Mouse (Mus musculus) lung, postnatal 25 days (tissue): ENCODE results near the gene Wrnip1.
A peak's percentile ranks its signal among the peaks of the same experiment; 100 is the strongest.
"Not testable (repeated sequence)": the region's sequence is repeated elsewhere in the genome, so short reads cannot be mapped to it uniquely, and the experiment has no call there.

Source experiments
- DNase-seq: peaks from one replicate; pipeline ENCODE4 v3.0.0; 2022; ENCODE audit warnings: low spot score

The Wrnip1 gene

DNA sequence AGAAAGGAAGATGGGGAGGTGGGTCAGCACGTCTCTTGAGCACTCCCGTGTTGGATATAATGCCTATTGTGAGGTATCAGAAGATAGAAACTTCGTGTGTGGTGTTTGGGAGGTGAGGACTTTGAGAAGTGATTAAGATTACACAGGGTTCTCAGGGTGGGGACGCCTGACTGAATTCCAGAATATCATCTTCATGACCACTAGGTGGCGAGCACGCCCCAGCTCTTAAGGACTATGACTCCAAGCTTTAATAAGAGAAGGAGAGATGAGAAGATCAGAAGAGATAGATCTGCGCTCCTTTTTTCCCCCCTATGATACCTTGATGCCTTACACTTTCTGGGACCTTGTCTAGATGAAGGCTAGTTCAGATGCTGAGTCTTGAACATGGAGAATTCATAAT is 50.1 kb downstream of the Wrnip1 start:
- peak; percentile 53 for DNase-seq

DNA sequence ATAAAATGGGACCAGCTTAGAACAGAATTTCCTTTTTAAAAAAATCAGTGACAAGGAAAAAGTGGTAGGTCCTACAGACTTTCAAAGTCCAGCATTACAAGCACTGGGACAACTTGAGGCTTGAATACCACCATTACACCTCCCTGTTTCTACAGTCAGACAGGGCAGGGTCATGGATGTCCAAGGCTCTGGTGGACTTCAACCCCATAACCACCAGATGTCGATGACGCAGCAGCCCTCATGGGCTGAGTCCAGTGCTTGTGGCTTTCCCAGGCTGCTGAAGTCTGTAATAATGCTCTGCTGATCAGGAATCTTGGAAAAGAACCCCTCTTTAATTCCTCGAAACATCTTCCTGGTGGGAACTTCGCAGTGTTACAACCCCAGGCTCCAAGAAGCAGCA is 50.7 kb downstream of the Wrnip1 start:
- DNase-seq: no peak

DNA sequence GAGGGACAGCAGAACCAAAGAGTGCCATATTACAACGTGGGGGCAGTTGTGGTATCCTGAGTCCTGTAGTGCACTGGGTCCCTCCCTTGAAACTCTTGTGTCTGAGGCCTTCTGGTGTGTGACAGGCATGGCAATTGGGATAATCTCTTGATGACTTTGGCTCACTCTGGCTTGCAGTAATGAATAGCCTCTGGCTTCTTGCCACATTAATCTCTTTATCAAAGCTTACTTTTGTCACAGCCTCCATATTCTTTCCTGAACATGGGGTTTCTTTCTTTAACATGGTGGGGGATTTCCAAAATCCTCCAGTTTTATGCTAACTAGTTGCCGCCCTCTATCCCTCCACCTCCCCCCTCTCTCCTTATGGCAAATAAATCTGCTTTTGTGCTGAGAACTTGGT is 51.2 kb downstream of the Wrnip1 start:
- no peak for DNase-seq

DNA sequence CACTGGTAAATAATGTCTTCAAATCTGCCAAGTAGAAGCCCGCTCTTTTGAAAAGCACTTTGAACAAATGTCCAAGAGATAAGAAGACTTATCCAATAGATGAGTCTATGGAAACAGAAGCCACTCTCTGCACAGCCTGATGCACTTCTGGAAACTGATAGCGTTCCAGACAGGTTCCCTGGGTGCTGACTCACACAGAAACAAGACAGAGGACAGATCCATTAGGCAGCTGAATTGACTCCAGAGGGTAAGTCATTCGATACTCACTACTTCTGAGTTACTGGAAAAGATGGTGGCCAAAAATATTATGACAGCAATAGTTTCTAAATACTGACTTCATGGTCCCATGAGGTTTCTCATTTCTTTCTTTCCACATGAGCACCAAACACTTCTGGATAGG is 59.0 kb downstream of the Wrnip1 start:
- DNase-seq: no peak

DNA sequence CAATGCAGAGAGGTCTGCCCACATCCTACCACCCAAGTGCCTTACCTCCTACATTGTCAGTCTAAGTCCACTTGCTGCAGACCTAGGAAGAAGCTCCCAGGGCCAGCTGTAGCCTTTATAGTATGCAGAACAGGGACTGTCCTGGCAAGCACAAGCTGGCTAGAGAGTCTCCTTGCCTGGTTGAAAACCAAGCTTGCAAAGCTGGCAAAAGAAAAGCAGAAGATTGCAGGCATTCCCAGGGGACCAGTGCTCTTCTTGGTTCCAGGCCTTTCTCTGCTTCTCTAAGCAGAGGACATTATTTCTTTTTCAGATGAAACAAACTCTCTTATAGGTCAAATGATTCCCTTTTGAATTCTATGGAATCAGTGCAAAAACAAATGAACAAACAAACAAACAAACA is 61.6 kb downstream of the Wrnip1 start:
- DNase-seq: no peak

DNA sequence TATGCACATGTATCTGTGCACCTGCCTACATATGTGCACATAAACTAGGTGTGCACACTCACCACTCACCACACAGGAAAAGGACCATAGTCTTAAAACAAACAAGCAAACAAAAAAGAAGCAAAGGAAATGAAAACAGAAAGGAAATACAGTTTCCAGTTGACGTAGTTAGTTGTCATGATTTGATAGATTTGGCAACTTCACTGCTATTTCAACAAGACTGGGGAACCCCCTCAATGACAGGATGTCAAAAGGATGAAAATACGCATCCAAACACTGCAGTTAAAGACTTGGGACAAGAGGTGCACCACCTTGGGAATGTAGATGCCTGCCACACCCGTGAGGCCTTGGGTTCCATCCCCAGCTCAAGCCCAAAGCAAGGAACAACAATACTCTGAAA is 62.7 kb downstream of the Wrnip1 start:
- DNase-seq: not testable (repeated sequence)

DNA sequence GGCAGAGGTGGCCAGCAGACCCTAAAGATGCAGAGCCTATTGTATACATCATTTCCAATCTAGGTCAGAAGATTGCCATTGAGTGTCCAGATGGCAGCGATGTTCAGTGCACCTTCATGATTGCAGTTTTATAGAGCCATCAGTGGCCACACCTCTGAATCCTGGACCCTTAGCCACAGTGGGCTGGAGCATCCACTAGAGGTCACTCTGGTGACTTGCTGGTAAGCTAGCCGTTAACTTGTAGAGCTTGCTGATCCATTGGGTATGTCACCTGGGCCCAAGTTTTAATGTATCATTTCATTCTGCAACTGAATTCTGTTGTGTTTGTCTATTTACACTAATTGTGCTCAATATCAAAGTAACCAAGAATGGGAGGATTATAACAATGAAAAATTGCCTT is 63.8 kb downstream of the Wrnip1 start:
- DNase-seq: no peak

DNA sequence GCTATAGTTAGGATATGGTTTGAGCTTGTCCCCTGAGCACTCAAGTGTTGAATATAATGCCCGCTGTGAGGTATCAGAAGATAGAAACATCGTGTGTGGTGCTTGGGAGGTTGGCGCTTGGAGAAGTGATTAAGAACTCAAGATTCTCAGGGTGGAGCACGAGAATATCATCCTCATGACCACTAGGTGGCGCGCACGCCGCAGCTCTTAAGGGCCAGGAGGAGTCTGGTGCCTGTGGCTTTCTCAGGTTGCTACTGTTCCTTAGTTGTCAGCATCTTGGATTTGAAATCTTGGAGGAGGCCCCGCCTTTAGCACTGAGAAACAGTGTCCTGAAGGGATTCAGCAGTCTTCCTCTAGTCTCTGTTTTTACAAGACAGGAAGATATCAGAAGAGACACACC is 64.6 kb downstream of the Wrnip1 start:
- peak; percentile 69 for DNase-seq

DNA sequence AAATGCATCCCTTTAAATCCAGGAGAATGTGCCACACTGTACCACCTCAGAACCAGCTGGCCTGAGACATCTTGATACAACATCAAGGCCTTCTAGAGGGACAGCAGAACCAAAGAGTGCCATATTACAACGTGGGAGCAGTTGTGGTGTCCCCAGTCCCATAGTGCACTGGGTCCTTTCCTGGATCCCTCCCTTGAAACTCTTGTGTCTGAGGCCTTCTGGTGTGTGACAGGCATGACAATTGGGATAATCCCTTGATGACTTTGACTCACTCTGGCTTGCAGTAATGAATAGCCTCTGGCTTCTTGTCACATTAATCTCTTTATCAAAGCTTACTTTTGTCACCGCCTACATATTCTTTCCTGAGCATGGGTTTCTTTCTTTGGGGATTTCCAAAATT is 65.2 kb downstream of the Wrnip1 start:
- DNase-seq: no peak

DNA sequence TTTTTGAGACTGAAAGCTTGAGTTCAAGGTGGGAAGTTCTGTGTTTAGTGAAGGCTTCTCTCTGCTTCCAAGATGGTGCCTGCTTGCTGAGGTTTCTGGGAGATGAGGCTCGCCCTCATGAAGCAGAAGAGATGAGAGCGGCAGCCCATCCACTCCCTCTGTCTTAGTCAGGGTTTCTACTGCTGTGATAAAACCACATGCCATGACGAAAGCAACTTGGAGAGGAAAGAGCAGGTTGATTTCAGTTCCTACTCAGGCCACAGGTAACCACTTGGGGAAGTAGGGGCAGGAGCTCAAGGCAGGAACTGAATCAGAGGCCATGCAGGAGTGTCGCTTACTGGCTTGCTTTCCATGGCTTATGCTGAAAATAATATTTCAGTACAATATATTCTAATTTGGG is 66.4 kb downstream of the Wrnip1 start:
- not testable (repeated sequence) for DNase-seq

DNA sequence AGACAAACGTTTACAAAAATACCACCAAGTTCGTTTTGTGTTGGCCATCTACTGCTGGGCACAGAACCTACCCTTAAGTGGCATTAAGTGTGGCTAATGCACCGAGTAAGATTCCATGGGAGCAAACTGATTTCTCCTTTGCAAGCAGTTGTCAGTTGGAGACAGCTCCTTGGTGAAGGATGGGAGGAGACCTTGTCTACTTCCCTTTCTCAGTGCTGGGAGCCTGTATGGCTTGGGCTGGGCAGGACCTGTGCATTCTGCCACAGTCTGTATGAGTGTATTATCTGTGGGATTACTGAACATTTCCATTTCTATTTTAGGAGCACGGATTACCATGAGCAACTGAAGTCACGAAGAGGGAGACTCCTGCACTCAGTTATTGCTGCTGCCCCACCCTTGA is 67.0 kb downstream of the Wrnip1 start:
- no peak for DNase-seq
